Mouse (Mus musculus): ENCODE data around the gene Tmem252.
"Not testable (repeated sequence)": the region's sequence is repeated elsewhere in the genome, so short reads cannot be mapped to it uniquely, and the experiment has no call there.

DNA sequence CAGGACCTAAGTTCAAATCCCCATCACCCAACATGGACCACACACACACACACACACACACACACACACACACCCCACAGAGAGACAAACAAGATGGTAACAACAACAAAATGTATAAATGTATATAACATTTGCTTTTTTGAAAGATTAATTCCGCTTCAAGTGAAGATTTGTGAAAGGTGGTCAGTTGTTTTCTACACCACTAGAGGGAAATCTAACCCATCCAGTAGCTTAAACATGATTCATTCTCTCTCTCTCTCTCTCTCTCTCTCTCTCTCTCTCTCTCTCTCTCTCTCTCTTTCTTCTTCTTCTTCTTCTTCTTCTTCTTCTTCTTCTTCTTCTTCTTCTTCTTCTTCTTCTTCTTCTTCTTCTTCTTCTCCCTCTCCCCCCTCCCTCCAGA, 29.4 kb downstream of the Tmem252 start:
- TF ChIP-seq CTCF, EP300 (IDR thresholded peaks at IDR 0.05; ENCODE audit: low read depth): not testable (repeated sequence)

Measured in liver, embryonic 14.5 days (tissue).